Comparison of ENCODE assay signal across 28 mouse cellular contexts in genomic region chr9:43713432-43713831, GRCm38 (mm10). TPM values are rescaled to one million over a fixed set of nuclear protein-coding genes. Genes with fewer than 3 reads are reported as not detected.
DNase-seq lines count a peak whose midpoint lies in the region; ATAC-seq lines count a peak whose summit lies in the region.
"Had no signal": no experiment of that assay in that cellular context is flagged by ENCODE, and none has a peak within 500 bp of the region (broad histone marks: within the 10 kb centered on the region; RNA-seq: fewer than 3 reads in every experiment).

No protein-coding gene starts in this region.

- WGBS in embryonic facial prominence, embryonic 11.5 days, result 65% methylated on average over 3 of the region's 3 CpGs
- 71% methylated on average over 3 of the region's 3 CpGs for WGBS in embryonic facial prominence, embryonic 10.5 days
- 47% methylated on average over 3 of the region's 3 CpGs for WGBS in lung, embryonic 16.5 days
- WGBS in midbrain, embryonic 11.5 days, result 87% methylated on average over 3 of the region's 3 CpGs
- 84% methylated on average over 3 of the region's 3 CpGs for WGBS in midbrain, embryonic 13.5 days

- no peaks in the 10 kb centered on the region for H3K9me3 ChIP-seq in embryonic facial prominence, embryonic 11.5 days (replicated peaks; ENCODE audit: control insufficient read depth, low read length)
- no peaks in the 10 kb centered on the region for H3K9me3 ChIP-seq in embryonic facial prominence, embryonic 10.5 days
- no peaks in the 10 kb centered on the region for H3K9me3 ChIP-seq in lung, embryonic 16.5 days (ENCODE audit: control insufficient read depth, low read length)
- H3K9me3 ChIP-seq in midbrain, embryonic 11.5 days (ENCODE audit: control insufficient read depth, low read length), result no peaks in the 10 kb centered on the region
- no peaks in the 10 kb centered on the region for H3K9me3 ChIP-seq in midbrain, embryonic 13.5 days
- H3K9me3 ChIP-seq: embryonic facial prominence, embryonic 13.5 days; embryonic facial prominence, embryonic 15.5 days; forebrain, embryonic 10.5 days; forebrain, embryonic 12.5 days had no signal

- no peaks in the 10 kb centered on the region for H3K27me3 ChIP-seq in embryonic facial prominence, embryonic 11.5 days (ENCODE audit: control insufficient read depth, insufficient read depth, low read length)
- H3K27me3 ChIP-seq in embryonic facial prominence, embryonic 10.5 days (replicated peaks; ENCODE audit: low read depth, poor library complexity, severe bottlenecking), result peaks cover 4% of the 10 kb centered on the region; the same call in 1 of the 2 replicates
- H3K27me3 ChIP-seq in lung, embryonic 16.5 days (ENCODE audit: control insufficient read depth, insufficient read depth, low read depth, low read length), result no peaks in the 10 kb centered on the region
- no peaks in the 10 kb centered on the region for H3K27me3 ChIP-seq in midbrain, embryonic 11.5 days (ENCODE audit: control insufficient read depth, insufficient read depth, low read length)
- no peaks in the 10 kb centered on the region; the same call in 1 of the 2 replicates for H3K27me3 ChIP-seq in midbrain, embryonic 13.5 days
- H3K27me3 ChIP-seq: embryonic facial prominence, embryonic 13.5 days; embryonic facial prominence, embryonic 15.5 days; forebrain, embryonic 12.5 days had no signal

- no peak overlapping the region for H3K4me2 ChIP-seq in embryonic facial prominence, embryonic 11.5 days (ENCODE audit: low read depth, low read length)
- no peak overlapping the region for H3K4me2 ChIP-seq in lung, embryonic 16.5 days (ENCODE audit: low read depth, low read length)
- no peak overlapping the region for H3K4me2 ChIP-seq in midbrain, embryonic 11.5 days
- no peak overlapping the region for H3K4me2 ChIP-seq in midbrain, embryonic 13.5 days (replicated peaks)
- H3K4me2 ChIP-seq: embryonic facial prominence, embryonic 13.5 days; embryonic facial prominence, embryonic 15.5 days; forebrain, embryonic 12.5 days had no signal

- H3K36me3 ChIP-seq in embryonic facial prominence, embryonic 11.5 days (replicated peaks; ENCODE audit: control insufficient read depth, insufficient read depth, low read depth, low read length), result no peaks in the 10 kb centered on the region
- no peaks in the 10 kb centered on the region for H3K36me3 ChIP-seq in embryonic facial prominence, embryonic 10.5 days (replicated peaks)
- no peaks in the 10 kb centered on the region for H3K36me3 ChIP-seq in lung, embryonic 16.5 days (ENCODE audit: control insufficient read depth, insufficient read depth, low read length)
- H3K36me3 ChIP-seq in midbrain, embryonic 11.5 days (ENCODE audit: control insufficient read depth, insufficient read depth, low read length), result no peaks in the 10 kb centered on the region
- no peaks in the 10 kb centered on the region for H3K36me3 ChIP-seq in midbrain, embryonic 13.5 days
- H3K36me3 ChIP-seq: embryonic facial prominence, embryonic 13.5 days; embryonic facial prominence, embryonic 15.5 days; forebrain, embryonic 10.5 days; forebrain, embryonic 12.5 days; G1E had no signal

- H3K4me3 ChIP-seq in embryonic facial prominence, embryonic 11.5 days (ENCODE audit: low read depth, low read length), result no peak overlapping the region
- no peak overlapping the region for H3K4me3 ChIP-seq in embryonic facial prominence, embryonic 10.5 days
- no peak overlapping the region for H3K4me3 ChIP-seq in lung, embryonic 16.5 days (ENCODE audit: low read length)
- H3K4me3 ChIP-seq in midbrain, embryonic 11.5 days (ENCODE audit: low read depth, low read length), result no peak overlapping the region
- H3K4me3 ChIP-seq in midbrain, embryonic 13.5 days (replicated peaks), result no peak overlapping the region
- H3K4me3 ChIP-seq: embryonic facial prominence, embryonic 13.5 days; embryonic facial prominence, embryonic 15.5 days; erythroblast, embryonic 14.5 days; forebrain, embryonic 10.5 days; forebrain, embryonic 12.5 days had no signal

- no peaks in the 10 kb centered on the region for H3K4me1 ChIP-seq in embryonic facial prominence, embryonic 11.5 days (ENCODE audit: control insufficient read depth, insufficient read depth, low read length)
- H3K4me1 ChIP-seq in embryonic facial prominence, embryonic 10.5 days, result peaks cover 19% of the 10 kb centered on the region
- H3K4me1 ChIP-seq in lung, embryonic 16.5 days (replicated peaks; ENCODE audit: control insufficient read depth, insufficient read depth, low read length), result no peaks in the 10 kb centered on the region
- H3K4me1 ChIP-seq in midbrain, embryonic 11.5 days (ENCODE audit: control insufficient read depth, insufficient read depth, low read length), result no peaks in the 10 kb centered on the region
- H3K4me1 ChIP-seq in midbrain, embryonic 13.5 days (replicated peaks), result peaks cover 13% of the 10 kb centered on the region
- H3K4me1 ChIP-seq: embryonic facial prominence, embryonic 15.5 days; forebrain, embryonic 12.5 days had no signal

- peak; percentile 16 for DNase-seq in embryonic facial prominence, embryonic 11.5 days (ENCODE audit: low spot score)
- no peak for DNase-seq in embryonic facial prominence, embryonic 10.5 days (ENCODE audit: low spot score)
- DNase-seq in lung, postnatal 36 days, result no peak
- peak; percentile 44 for DNase-seq in midbrain, embryonic 11.5 days (ENCODE audit: low spot score, missing footprints)
- DNase-seq in R1 (ENCODE audit: low read depth, low spot score), result peak; percentile 33
- DNase-seq: adrenal gland, adult 2 months; adrenal gland, postnatal 10 days; adrenal gland, postnatal 25 days; B cell, adult 2 months; cerebellum, adult 11 months; cerebellum, adult 18-20 months; cerebellum, adult 8-10 months; cerebellum, adult 9-11 months; cerebellum, postnatal 14 days; cerebellum, postnatal 36 days; embryo, embryonic 11 days had no signal

- ATAC-seq in embryonic facial prominence, embryonic 11.5 days (replicated peaks; ENCODE audit: insufficient number of reproducible peaks, low FRiP score, low TSS enrichment, low read depth), result no peak
- peak; percentile 78 for ATAC-seq in lung, embryonic 16.5 days (ENCODE audit: low read depth)
- no peak for ATAC-seq in midbrain, embryonic 11.5 days (ENCODE audit: low FRiP score)
- no peak for ATAC-seq in midbrain, embryonic 13.5 days
- ATAC-seq: CD4-positive, CD25-positive, alpha-beta regulatory T cell, adult 4 months; forebrain, embryonic 14.5 days; forebrain, embryonic 16.5 days; Patski had no signal

- H3K9ac ChIP-seq in embryonic facial prominence, embryonic 11.5 days (replicated peaks; ENCODE audit: low read length), result no peak overlapping the region
- no peak overlapping the region for H3K9ac ChIP-seq in lung, embryonic 16.5 days (ENCODE audit: low read length)
- H3K9ac ChIP-seq in midbrain, embryonic 11.5 days (ENCODE audit: low read length), result no peak overlapping the region
- H3K9ac ChIP-seq in midbrain, embryonic 13.5 days (replicated peaks), result no peak overlapping the region
- H3K9ac ChIP-seq: embryonic facial prominence, embryonic 13.5 days; embryonic facial prominence, embryonic 15.5 days; forebrain, embryonic 12.5 days had no signal

- no peak overlapping the region for H3K27ac ChIP-seq in embryonic facial prominence, embryonic 11.5 days (replicated peaks; ENCODE audit: low read depth, low read length)
- no peak overlapping the region for H3K27ac ChIP-seq in embryonic facial prominence, embryonic 10.5 days (replicated peaks)
- H3K27ac ChIP-seq in lung, embryonic 16.5 days (ENCODE audit: low read length), result no peak overlapping the region
- H3K27ac ChIP-seq in midbrain, embryonic 11.5 days (ENCODE audit: low read depth, low read length), result no peak overlapping the region
- no peak overlapping the region for H3K27ac ChIP-seq in midbrain, embryonic 13.5 days
- H3K27ac ChIP-seq: embryonic facial prominence, embryonic 13.5 days; embryonic facial prominence, embryonic 15.5 days; forebrain, embryonic 10.5 days; forebrain, embryonic 12.5 days had no signal

RNA-seq across cellular contexts. Expression of gene Nectin1, which starts 30.4 kb away (rescaled TPM):
- 4.8 and 5.3 TPM in 2 replicates for polyA plus RNA-seq in embryonic facial prominence, embryonic 11.5 days (2014; fragmentation: Nextera tagmentation; extraction: Ambion mirVana)
- 5.0 TPM in 2 replicates for polyA plus RNA-seq in embryonic facial prominence, embryonic 10.5 days (2016; fragmentation: Nextera tagmentation; extraction: Ambion mirVana)
- 3.9 and 4.6 TPM in 2 replicates for polyA plus RNA-seq in lung, embryonic 16.5 days (2015; fragmentation: Nextera tagmentation; extraction: Ambion mirVana)
- polyA plus RNA-seq in midbrain, embryonic 11.5 days (2014; fragmentation: Nextera tagmentation; extraction: Ambion mirVana), result 6.9 and 8.3 TPM in 2 replicates
- 10.8 and 11.0 TPM in 2 replicates for polyA plus RNA-seq in midbrain, embryonic 13.5 days (2015; fragmentation: Nextera tagmentation; extraction: Ambion mirVana)
- polyA plus RNA-seq: G1E had no signal

Comparison
In these comparisons a context has a peak if more than half of its experiments do, and no peak if none do; other contexts are left out.
1. DNase-seq: peak in embryonic facial prominence, embryonic 11.5 days (single experiment), midbrain, embryonic 11.5 days (single experiment) and R1 (single experiment); none in embryonic facial prominence, embryonic 10.5 days (single experiment) and lung, postnatal 36 days (single experiment).